Comparison of ENCODE assay signal across 20 mouse cellular contexts in genomic region chr4:98116046-98116445, GRCm38 (mm10).
"Had no signal": no experiment of that assay in that cellular context is flagged by ENCODE, and none has a peak within 500 bp of the region (broad histone marks: within the 10 kb centered on the region; RNA-seq: fewer than 3 reads in every experiment).

No protein-coding gene starts in this region.

- H3K4me3 ChIP-seq: layer of hippocampus, adult 2 months; limb, embryonic 10.5 days; limb, embryonic 13.5 days; liver, embryonic 12.5 days; liver, embryonic 15.5 days; lung, embryonic 15.5 days; megakaryocyte, embryonic 14.5 days; midbrain, embryonic 10.5 days; midbrain, embryonic 13.5 days; myocyte had no signal

- ATAC-seq: liver, embryonic 12.5 days; midbrain, embryonic 13.5 days; midbrain, embryonic 16.5 days had no signal

- H3K27me3 ChIP-seq: limb, embryonic 13.5 days; liver, embryonic 12.5 days; liver, embryonic 15.5 days; lung, embryonic 15.5 days; megakaryocyte, embryonic 14.5 days; midbrain, embryonic 13.5 days had no signal

- DNase-seq: kidney, postnatal 25 days; layer of hippocampus, adult 9-11 months; liver; lung, adult 18-20 months; lung, postnatal 10 days; lung, postnatal 36 days; thymus, adult 18-20 months; thymus, postnatal 36 days had no signal

- H3K9me3 ChIP-seq: limb, embryonic 10.5 days; limb, embryonic 13.5 days; liver, embryonic 12.5 days; liver, embryonic 15.5 days; lung, embryonic 15.5 days; megakaryocyte, embryonic 14.5 days; midbrain, embryonic 10.5 days; midbrain, embryonic 13.5 days had no signal

- H3K27ac ChIP-seq: kidney, postnatal 0 days; layer of hippocampus, adult 2 months; limb, embryonic 10.5 days; limb, embryonic 13.5 days; liver, embryonic 12.5 days; liver, embryonic 15.5 days; lung, embryonic 15.5 days; midbrain, embryonic 10.5 days; midbrain, embryonic 13.5 days had no signal

- H3K9ac ChIP-seq: limb, embryonic 13.5 days; liver, embryonic 12.5 days; liver, embryonic 15.5 days; lung, embryonic 15.5 days; midbrain, embryonic 13.5 days had no signal

- H3K4me1 ChIP-seq: liver, embryonic 12.5 days; liver, embryonic 15.5 days; lung, embryonic 15.5 days; midbrain, embryonic 13.5 days had no signal

- H3K4me2 ChIP-seq: limb, embryonic 13.5 days; liver, embryonic 12.5 days; liver, embryonic 15.5 days; lung, embryonic 15.5 days; midbrain, embryonic 13.5 days had no signal

- H3K36me3 ChIP-seq: limb, embryonic 10.5 days; liver, embryonic 12.5 days; liver, embryonic 15.5 days; lung, embryonic 15.5 days; midbrain, embryonic 10.5 days; midbrain, embryonic 13.5 days had no signal
